Mouse (Mus musculus): Measurements from ENCODE around the gene Prdx5. TPM values are rescaled to one million over a fixed set of nuclear protein-coding genes. Genes with fewer than 3 reads are reported as not detected.
A peak's percentile ranks its signal among the peaks of the same experiment; 100 is the strongest.
"Not testable (repeated sequence)": the region's sequence is repeated elsewhere in the genome, so short reads cannot be mapped to it uniquely, and the experiment has no call there.

Gene Prdx5
- total and polyA plus RNA-seq, 3 experiments, result 74.8 to 137 (median 83.5) TPM

DNA sequence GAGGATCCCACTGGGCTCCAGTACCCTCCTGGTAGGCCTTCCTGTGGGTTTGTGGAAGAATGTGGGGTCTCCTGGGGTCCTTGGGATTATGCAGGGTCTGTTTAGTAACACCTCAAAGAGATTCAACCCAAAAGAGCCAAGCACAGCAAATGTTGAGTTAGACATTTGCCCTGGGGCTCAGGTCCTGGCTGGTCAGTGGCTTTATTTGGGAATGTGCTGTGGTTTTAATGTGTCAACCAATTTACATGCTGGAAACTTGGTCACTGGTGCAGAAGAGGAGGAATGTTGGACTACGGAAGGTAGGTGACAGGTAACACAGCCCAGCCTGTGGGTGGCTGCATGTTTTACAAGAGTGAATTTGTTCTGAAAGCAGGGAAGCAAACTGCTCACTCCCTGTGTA lies 6.9 kb downstream of the Prdx5 start (continued):
- TF ChIP-seq TCF12 (IDR thresholded peaks at IDR 0.05; ENCODE audit: low read depth, low read length), result no peak
- no peak for TF ChIP-seq ELF1 (IDR thresholded peaks at IDR 0.05; ENCODE audit: low read depth, low read length)

- Histone ChIP-seq H3K36me3 (replicated peaks in 1 of 2; ENCODE audit: control insufficient read depth in 1 of 2, insufficient read depth in 1 of 2, low read length in 1 of 2) (peaks cover 12 to 13% of the 10 kb centered on the region in 2 experiments), H3K4me3 (replicated peaks in 1 of 3; ENCODE audit: low read depth in 2 of 3, low read length in 2 of 3, poor library complexity in 1 of 3) (no peak overlapping the region), H3K9ac (ENCODE audit: insufficient read depth, low read depth) (no peak overlapping the region), H3K4me1 (ENCODE audit: control insufficient read depth in 1 of 2, insufficient read depth in 2 of 2) (peaks cover 0 to 4% of the 10 kb centered on the region in 2 experiments; a peak in 2 of 4 replicates), H3K27me3 (replicated peaks) (no peaks in the 10 kb centered on the region), H3K27ac (ENCODE audit: insufficient read depth, low read depth) (no peak overlapping the region), H3K9me3 (replicated peaks; ENCODE audit: low read length) (peaks cover 11% of the 10 kb centered on the region), H3K79me2 (replicated peaks; ENCODE audit: control insufficient read depth, extremely low read depth, insufficient read depth, poor library complexity, severe bottlenecking) (no peaks in the 10 kb centered on the region; the same call in none of the 2 replicates), H3K4me2 (ENCODE audit: insufficient read depth, low read depth, poor library complexity, severe bottlenecking) (no peak overlapping the region)
- in situ Hi-C loops (cut with MboI; ENCODE audit: low pct_ligation_motif_present, low pct_unique_long_range_greater_than_20kb, low sequenced_read_pairs) (no loop called here), dilution Hi-C loops (cut with MboI; ENCODE audit: extremely low pct_ligation_motif_present, extremely low pct_unique_long_range_greater_than_20kb, low sequenced_read_pairs) (no loop called here)
- no peak for DNase-seq (ENCODE audit: extremely low read depth)
- no peak for TF ChIP-seq TBP (conservative IDR thresholded peaks at IDR 0.05; ENCODE audit: low read depth, low read length)
- TF ChIP-seq SMC3 (IDR thresholded peaks at IDR 0.05; ENCODE audit: low read depth, low read length), result no peak
- TF ChIP-seq ZNF384 (IDR thresholded peaks at IDR 0.05; ENCODE audit: low read depth, low read length), result no peak
Measured at GRCm38 (mm10) chr19:6899641-6900040, 10.3 kb downstream of the Prdx5 start.

GRCm38 (mm10) chr19:6895608-6896305 lies 14.1 kb downstream of the Prdx5 start:
- DNase-seq (ENCODE audit: extremely low read depth), result peak; percentile 24
- H3K79me2 ChIP-seq (replicated peaks; ENCODE audit: control insufficient read depth, extremely low read depth, insufficient read depth, poor library complexity, severe bottlenecking); H3K27me3 ChIP-seq (replicated peaks); in situ Hi-C loops (cut with MboI; ENCODE audit: low pct_ligation_motif_present, low pct_unique_long_range_greater_than_20kb, low sequenced_read_pairs); dilution Hi-C loops (cut with MboI; ENCODE audit: extremely low pct_ligation_motif_present, extremely low pct_unique_long_range_greater_than_20kb, low sequenced_read_pairs); H3K27ac ChIP-seq (ENCODE audit: insufficient read depth, low read depth); H3K4me1 ChIP-seq (ENCODE audit: control insufficient read depth in 1 of 2, insufficient read depth in 2 of 2): not testable (repeated sequence)
- peak overlapping the region; percentile 64 for H3K9ac ChIP-seq (ENCODE audit: insufficient read depth, low read depth)
- H3K4me2 ChIP-seq (ENCODE audit: insufficient read depth, low read depth, poor library complexity, severe bottlenecking), result peak overlapping the region; percentile 89
- peak overlapping the region in 2 of 3 experiments; percentile 0 to 37 for H3K4me3 ChIP-seq (replicated peaks in 1 of 3; ENCODE audit: low read depth in 2 of 3, low read length in 2 of 3, poor library complexity in 1 of 3)
- peaks cover 11% of the 10 kb centered on the region for H3K9me3 ChIP-seq (replicated peaks; ENCODE audit: low read length)
- H3K36me3 ChIP-seq (replicated peaks in 1 of 2; ENCODE audit: control insufficient read depth in 1 of 2, insufficient read depth in 1 of 2, low read length in 1 of 2), result peaks cover 0 to 12% of the 10 kb centered on the region in 2 experiments

DNA sequence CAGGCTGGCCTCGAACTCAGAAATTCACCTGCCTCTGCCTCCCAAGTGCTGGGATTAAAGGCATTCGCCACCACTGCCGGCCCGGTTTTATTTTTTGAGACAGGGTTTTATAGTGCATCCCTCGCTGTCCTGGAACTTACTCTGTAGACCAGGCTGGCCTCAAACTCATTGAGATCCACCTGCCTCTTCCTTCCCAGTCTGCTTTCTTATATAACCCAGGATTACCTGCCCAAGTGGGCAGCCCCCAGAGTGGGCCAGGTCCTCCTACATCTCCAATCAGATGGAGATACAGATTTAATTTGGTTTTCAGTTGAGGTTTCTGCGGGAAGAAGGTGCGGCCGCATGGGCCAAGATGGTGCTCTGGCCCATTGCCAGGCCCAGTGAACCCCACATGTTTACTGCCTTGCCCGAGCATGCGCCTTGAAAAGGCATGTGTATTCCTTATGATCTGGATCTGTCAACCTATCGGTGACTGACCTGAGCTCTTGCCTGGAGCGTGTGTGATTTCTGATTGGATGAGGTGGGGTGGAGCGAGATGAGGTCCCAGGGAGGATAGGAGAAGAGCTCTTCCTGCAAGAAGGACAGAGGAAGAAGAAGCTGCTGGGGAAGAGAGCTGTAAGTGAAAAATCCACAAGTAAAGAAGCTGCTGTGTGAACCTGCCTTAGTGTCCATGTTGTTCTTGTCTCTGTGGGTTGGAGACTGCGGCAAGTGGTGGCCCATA lies 16.0 kb downstream of the Prdx5 start:
- peak overlapping the region; percentile 15; the same call in 1 of the 2 replicates for H3K4me2 ChIP-seq (ENCODE audit: insufficient read depth, low read depth, poor library complexity, severe bottlenecking)
- peaks cover 5% of the 10 kb centered on the region for H3K9me3 ChIP-seq (replicated peaks; ENCODE audit: low read length)
- H3K9ac ChIP-seq (ENCODE audit: insufficient read depth, low read depth), result peak overlapping the region; percentile 71
- no peak overlapping the region for H3K27ac ChIP-seq (ENCODE audit: insufficient read depth, low read depth)
- H3K27me3 ChIP-seq (replicated peaks), result no peaks in the 10 kb centered on the region
- peak overlapping the region in 2 of 3 experiments; percentile 49 to 61 for H3K4me3 ChIP-seq (replicated peaks in 1 of 3; ENCODE audit: low read depth in 2 of 3, low read length in 2 of 3, poor library complexity in 1 of 3)
- peaks cover 0 to 12% of the 10 kb centered on the region in 2 experiments for H3K36me3 ChIP-seq (replicated peaks in 1 of 2; ENCODE audit: control insufficient read depth in 1 of 2, insufficient read depth in 1 of 2, low read length in 1 of 2)
- in situ Hi-C loops (cut with MboI; ENCODE audit: low pct_ligation_motif_present, low pct_unique_long_range_greater_than_20kb, low sequenced_read_pairs), result no loop called here
- H3K4me1 ChIP-seq (ENCODE audit: control insufficient read depth in 1 of 2, insufficient read depth in 2 of 2), result peaks cover 0 to 4% of the 10 kb centered on the region in 2 experiments; a peak in 2 of 4 replicates
- dilution Hi-C loops (cut with MboI; ENCODE audit: extremely low pct_ligation_motif_present, extremely low pct_unique_long_range_greater_than_20kb, low sequenced_read_pairs), result no loop called here
- DNase-seq (ENCODE audit: extremely low read depth), result no peak
- no peaks in the 10 kb centered on the region; the same call in 1 of the 2 replicates for H3K79me2 ChIP-seq (replicated peaks; ENCODE audit: control insufficient read depth, extremely low read depth, insufficient read depth, poor library complexity, severe bottlenecking)
- TF ChIP-seq ELF1 (IDR thresholded peaks at IDR 0.05; ENCODE audit: low read depth, low read length) (no peak; the same call in 1 of the 2 replicates), RAD21 (IDR thresholded peaks at IDR 0.05; ENCODE audit: low read depth, low read length) (no peak), TBP (conservative IDR thresholded peaks at IDR 0.05; ENCODE audit: low read depth, low read length) (peak; percentile 87), MYC (IDR thresholded peaks at IDR 0.05; ENCODE audit: low read depth, low read length) (peak; percentile 97), EP300 (IDR thresholded peaks at IDR 0.05; ENCODE audit: low read length) (no peak), JUN (IDR thresholded peaks at IDR 0.05; ENCODE audit: insufficient read depth, low read depth, low read length) (no peak), BHLHE40 (IDR thresholded peaks at IDR 0.05; ENCODE audit: low read depth, low read length) (no peak), UBTF (IDR thresholded peaks at IDR 0.05; ENCODE audit: low read depth, low read length) (no peak), MAFK (IDR thresholded peaks at IDR 0.05; ENCODE audit: insufficient replicate concordance, low read length) (no peak), MXI1 (IDR thresholded peaks at IDR 0.05; ENCODE audit: low read depth, low read length) (no peak; the same call in 1 of the 2 replicates), ZNF384 (IDR thresholded peaks at IDR 0.05; ENCODE audit: low read depth, low read length) (no peak), ZMIZ1 (IDR thresholded peaks at IDR 0.05; ENCODE audit: low read depth, low read length) (no peak), POLR2AphosphoS2 (IDR thresholded peaks at IDR 0.05; ENCODE audit: low read depth, low read length) (peak; percentile 30; the same call in 1 of the 2 replicates), TCF12 (IDR thresholded peaks at IDR 0.05; ENCODE audit: low read depth, low read length) (0 out of 2 replicates have a peak, but pooled peaks have one; percentile 28), NELFE (IDR thresholded peaks at IDR 0.05; ENCODE audit: low read depth, low read length) (peak; percentile 71; the same call in 1 of the 2 replicates), SMC3 (IDR thresholded peaks at IDR 0.05; ENCODE audit: low read depth, low read length) (no peak), ZKSCAN1 (IDR thresholded peaks at IDR 0.05; ENCODE audit: borderline replicate concordance, low read depth, low read length) (no peak), CHD2 (IDR thresholded peaks at IDR 0.05; ENCODE audit: low read length) (no peak), CTCF (conservative IDR thresholded peaks at IDR 0.05 in 1 of 2, IDR thresholded peaks at IDR 0.05 in 1 of 2; ENCODE audit: low read depth in 2 of 2, low read length in 2 of 2) (no peak)
